19 mouse cellular contexts compared by ENCODE assay signal in genomic region chr4:107097871-107098270, GRCm38 (mm10). TPM values are rescaled to one million over a fixed set of nuclear protein-coding genes. Genes with fewer than 3 reads are reported as not detected.
DNase-seq lines count a peak whose midpoint lies in the region; ATAC-seq lines count a peak whose summit lies in the region.
"Had no signal": no experiment of that assay in that cellular context is flagged by ENCODE, and none has a peak within 500 bp of the region (broad histone marks: within the 10 kb centered on the region; RNA-seq: fewer than 3 reads in every experiment).

No protein-coding gene starts in this region.

- H3K4me1 ChIP-seq in kidney, embryonic 14.5 days (ENCODE audit: control insufficient read depth, insufficient read depth, low read length) = no peaks in the 10 kb centered on the region
- peaks cover 39% of the 10 kb centered on the region for H3K4me1 ChIP-seq in limb, embryonic 15.5 days

- DNase-seq in adrenal gland, postnatal 14 days = peak; percentile 57
- no peak for DNase-seq in adrenal gland, adult 8-10 months
- DNase-seq in kidney, adult 8-10 months = no peak
- DNase-seq in ovary, postnatal 36 days (ENCODE audit: low spot score) = peak; percentile 24
- DNase-seq in ovary, postnatal 14 days (ENCODE audit: low spot score) = no peak
- DNase-seq in frontal cortex, postnatal 14 days (ENCODE audit: low spot score in 2 of 2) = no peak
- DNase-seq: cerebellum, adult 11-12 months; heart, postnatal 36 days; kidney, postnatal 25 days; thymus, postnatal 25 days had no signal

- WGBS in kidney, embryonic 14.5 days = 24% methylated on average over 15 of the region's 15 CpGs
- 34% methylated on average over 15 of the region's 15 CpGs for WGBS in limb, embryonic 15.5 days

- no peaks in the 10 kb centered on the region for H3K27me3 ChIP-seq in kidney, embryonic 14.5 days (ENCODE audit: control insufficient read depth, insufficient read depth, low read length)
- no peaks in the 10 kb centered on the region for H3K27me3 ChIP-seq in limb, embryonic 15.5 days

- no peak overlapping the region for H3K4me3 ChIP-seq in kidney, embryonic 14.5 days (ENCODE audit: low read length)
- no peak overlapping the region for H3K4me3 ChIP-seq in limb, embryonic 15.5 days

- no peak overlapping the region; the same call in 1 of the 2 replicates for H3K4me2 ChIP-seq in kidney, embryonic 14.5 days (replicated peaks; ENCODE audit: low read depth, low read length)
- H3K4me2 ChIP-seq in limb, embryonic 15.5 days = 0 out of 2 replicates have a peak overlapping the region, but pooled peaks have one; percentile 19

- no peaks in the 10 kb centered on the region for H3K9me3 ChIP-seq in kidney, embryonic 14.5 days (ENCODE audit: control insufficient read depth, low read length)
- H3K9me3 ChIP-seq in limb, embryonic 15.5 days = no peaks in the 10 kb centered on the region

- no peak overlapping the region for H3K9ac ChIP-seq in kidney, embryonic 14.5 days (ENCODE audit: low read depth, low read length)
- H3K9ac ChIP-seq in limb, embryonic 15.5 days = no peak overlapping the region

- H3K27ac ChIP-seq in kidney, embryonic 14.5 days (ENCODE audit: low read depth, low read length) = no peak overlapping the region
- no peak overlapping the region for H3K27ac ChIP-seq in limb, embryonic 15.5 days

- H3K36me3 ChIP-seq in kidney, embryonic 14.5 days (ENCODE audit: control insufficient read depth, insufficient read depth, low read length) = no peaks in the 10 kb centered on the region
- H3K36me3 ChIP-seq in limb, embryonic 15.5 days = no peaks in the 10 kb centered on the region

- 0 out of 2 replicates have a peak, but pooled peaks have one; percentile 33 for ATAC-seq in kidney, embryonic 14.5 days (ENCODE audit: low FRiP score, low TSS enrichment)
- ATAC-seq in limb, embryonic 15.5 days (ENCODE audit: insufficient number of reproducible peaks, low FRiP score, low TSS enrichment, low read depth) = no peak

RNA-seq across cellular contexts. Expression of gene Cdcp2, which starts 1.2 kb away (rescaled TPM):
- not detected in 2 replicates for total RNA-seq in adrenal gland, postnatal 14 days (2021)
- under 1 TPM; 0.09 to 0.14 (median 0.12) TPM for total RNA-seq in adrenal gland, adult 8-10 months (2022)
- 0.12 TPM in 1 of 2 replicates, not detected in the other for polyA plus RNA-seq in kidney, embryonic 14.5 days (2014; fragmentation: Nextera tagmentation; extraction: Ambion mirVana)
- polyA plus RNA-seq in limb, embryonic 15.5 days (2015; fragmentation: Nextera tagmentation; extraction: Ambion mirVana) = not detected in 2 replicates
- total RNA-seq: heart, adult 18-20 months; heart, postnatal 36 days; left cerebral cortex, adult 18-20 months; liver, adult 2 months; megakaryocyte-erythroid progenitor cell, adult 5-6 weeks had no signal
- polyA plus RNA-seq: embryonic facial prominence, embryonic 11.5 days; liver, adult 2 months; lung, embryonic 16.5 days; neural tube, embryonic 14.5 days had no signal

RNA-seq across cellular contexts. Expression of gene Cyb5rl, which starts 31.1 kb away (rescaled TPM):
- 17.0 and 20.1 TPM in 2 replicates for total RNA-seq in adrenal gland, postnatal 14 days (2021)
- total RNA-seq in adrenal gland, adult 8-10 months (2022) = 10 to 100 TPM; 28.6 to 43.4 (median 29.7) TPM
- 5.5 and 7.7 TPM in 2 replicates for polyA plus RNA-seq in kidney, embryonic 14.5 days (2014; fragmentation: Nextera tagmentation; extraction: Ambion mirVana)
- polyA plus RNA-seq in limb, embryonic 15.5 days (2015; fragmentation: Nextera tagmentation; extraction: Ambion mirVana) = 8.0 and 8.4 TPM in 2 replicates

RNA-seq across cellular contexts. Expression of gene Mrpl37, which starts 31.2 kb away (rescaled TPM):
- 98.8 and 100 TPM in 2 replicates for total RNA-seq in adrenal gland, postnatal 14 days (2021)
- total RNA-seq in adrenal gland, adult 8-10 months (2022) = 100 to 1,000 TPM; 102 to 114 (median 112) TPM
- 108 and 125 TPM in 2 replicates for polyA plus RNA-seq in kidney, embryonic 14.5 days (2014; fragmentation: Nextera tagmentation; extraction: Ambion mirVana)
- 87.8 and 88.3 TPM in 2 replicates for polyA plus RNA-seq in limb, embryonic 15.5 days (2015; fragmentation: Nextera tagmentation; extraction: Ambion mirVana)

Comparison
In these comparisons a context has a peak if more than half of its experiments do, and no peak if none do; other contexts are left out.
1. DNase-seq: peak in adrenal gland, postnatal 14 days (single experiment) and ovary, postnatal 36 days (single experiment); none in adrenal gland, adult 8-10 months (single experiment), kidney, adult 8-10 months (0 of 2), ovary, postnatal 14 days (single experiment) and frontal cortex, postnatal 14 days (0 of 2).